Mouse (Mus musculus): ENCODE measurements around the gene Ralgps2.
A peak's percentile ranks its signal among the peaks of the same experiment; 100 is the strongest.

Gene Ralgps2

GRCm38 (mm10) chr1:156939251-156940141, at the start of gene Ralgps2:
TSS of gene Ralgps2 (minus strand) at chr1:156939626.
- peak; percentile 91 for DNase-seq (ENCODE audit: low read depth, low spot score)

GRCm38 (mm10) chr1:156987576-156987975, 48.1 kb upstream of the Ralgps2 start:
- no peak for DNase-seq (ENCODE audit: low read depth, low spot score)

- DNase-seq (ENCODE audit: low read depth, low spot score) = no peak
These were observed 47.4 kb upstream of the Ralgps2 start for GRCm38 (mm10) chr1:156986641-156987345.

GRCm38 (mm10) chr1:156985657-156986640, 46.5 kb upstream of the Ralgps2 start:
- peak; percentile 79 for DNase-seq (ENCODE audit: low read depth, low spot score)

DNA sequence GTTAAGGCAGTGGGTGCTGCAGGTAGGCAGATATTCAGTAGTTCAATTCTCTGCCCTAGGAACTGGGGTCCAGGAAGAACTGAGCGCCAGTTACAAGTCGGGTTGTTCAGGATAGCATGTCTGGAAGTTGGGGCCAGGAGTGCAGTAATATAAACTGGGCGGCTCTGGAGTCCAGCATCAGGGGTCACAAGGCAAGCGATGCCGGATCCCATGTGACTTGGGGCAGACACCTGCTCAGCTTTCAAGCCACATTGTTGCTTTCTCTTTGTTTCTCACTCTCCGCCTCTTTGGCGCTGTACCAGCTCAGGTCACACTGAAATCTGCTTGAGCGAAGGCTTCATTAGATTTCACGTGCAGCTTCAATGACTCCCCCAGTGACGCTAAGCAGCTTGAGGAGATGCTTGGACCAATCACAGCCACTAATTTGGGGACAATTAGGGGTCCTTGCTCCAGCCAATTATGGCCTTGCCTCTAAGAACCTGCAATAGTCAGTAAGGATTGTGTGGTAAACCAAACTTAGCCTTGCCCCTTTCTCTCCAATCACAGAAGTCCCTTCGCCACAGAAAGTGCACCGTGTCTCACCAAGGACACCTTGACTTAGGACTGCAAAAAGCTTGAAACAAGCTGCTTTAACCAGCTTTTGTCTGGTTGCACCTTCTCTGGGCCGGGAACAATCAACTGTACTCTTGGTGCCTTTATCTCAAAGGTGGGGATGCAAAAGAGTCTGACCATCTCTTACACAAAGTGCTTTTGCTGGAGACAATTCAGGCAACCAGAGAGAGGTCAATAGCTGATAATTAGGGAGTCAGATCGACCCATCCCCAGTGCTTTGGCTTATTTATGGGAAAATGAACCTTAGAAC, 43.8 kb upstream of the Ralgps2 start:
- no peak for DNase-seq (ENCODE audit: low read depth, low spot score)

DNA sequence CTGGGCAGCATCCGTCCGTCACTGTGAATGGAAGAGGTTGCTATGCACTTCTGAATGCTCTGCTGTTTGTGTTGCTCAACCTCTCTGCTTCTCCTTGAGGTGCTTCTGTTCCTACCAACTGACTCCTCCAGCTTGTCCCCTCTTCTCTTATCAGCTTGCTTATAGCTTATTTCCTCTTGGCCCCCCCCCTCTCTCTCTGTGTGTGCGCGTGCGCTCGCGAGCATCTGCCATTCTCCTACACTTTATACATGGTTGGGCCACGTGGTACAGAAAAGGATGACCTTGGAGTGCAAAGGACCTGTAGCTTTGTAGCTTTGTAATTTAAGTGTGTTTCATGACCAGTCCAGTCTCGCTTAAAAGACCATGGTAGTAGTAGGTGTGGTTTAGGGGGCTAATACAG, 42.5 kb upstream of the Ralgps2 start:
- no peak for DNase-seq (ENCODE audit: low read depth, low spot score)

GRCm38 (mm10) chr1:156979722-156980121, 40.3 kb upstream of the Ralgps2 start:
- DNase-seq (ENCODE audit: low read depth, low spot score) = no peak

DNA sequence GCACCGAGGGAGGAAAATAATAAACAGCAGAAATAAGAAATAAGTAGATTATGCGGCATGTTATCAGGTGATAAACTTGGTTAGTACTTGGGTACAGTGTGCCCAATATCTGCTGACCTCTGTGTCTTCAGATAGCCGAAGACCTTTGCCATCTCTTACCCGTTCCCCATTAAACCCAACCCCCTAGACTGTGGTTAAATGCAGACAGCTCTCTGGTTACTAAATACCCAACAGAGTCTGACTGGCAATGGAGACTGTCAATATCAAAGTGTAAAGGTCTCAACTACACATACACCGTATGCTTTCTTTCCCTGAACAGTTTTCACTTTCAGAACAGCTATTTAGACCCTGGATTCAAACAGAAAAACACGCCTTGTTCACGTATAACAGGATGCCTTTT, 39.2 kb upstream of the Ralgps2 start:
- no peak for DNase-seq (ENCODE audit: low read depth, low spot score)

DNA sequence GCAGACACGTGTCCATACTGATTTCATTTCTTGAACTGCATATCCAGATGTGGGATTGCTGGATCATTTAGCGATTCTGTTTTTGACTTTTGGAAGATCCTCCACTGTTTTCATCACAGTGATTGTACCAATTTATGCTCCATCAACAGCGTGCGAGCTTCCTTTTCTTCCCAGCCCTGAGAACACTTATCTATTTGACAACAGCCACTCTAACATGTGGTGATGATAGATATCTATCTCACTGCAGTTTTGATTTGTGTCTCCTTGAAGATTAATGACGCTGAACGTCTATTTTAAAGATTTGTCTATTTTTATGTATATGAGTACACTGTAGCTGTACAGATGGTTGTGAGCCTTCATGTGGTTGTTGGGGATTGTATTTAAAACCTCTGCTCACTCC, 34.4 kb upstream of the Ralgps2 start:
- DNase-seq (ENCODE audit: low read depth, low spot score) = no peak

DNA sequence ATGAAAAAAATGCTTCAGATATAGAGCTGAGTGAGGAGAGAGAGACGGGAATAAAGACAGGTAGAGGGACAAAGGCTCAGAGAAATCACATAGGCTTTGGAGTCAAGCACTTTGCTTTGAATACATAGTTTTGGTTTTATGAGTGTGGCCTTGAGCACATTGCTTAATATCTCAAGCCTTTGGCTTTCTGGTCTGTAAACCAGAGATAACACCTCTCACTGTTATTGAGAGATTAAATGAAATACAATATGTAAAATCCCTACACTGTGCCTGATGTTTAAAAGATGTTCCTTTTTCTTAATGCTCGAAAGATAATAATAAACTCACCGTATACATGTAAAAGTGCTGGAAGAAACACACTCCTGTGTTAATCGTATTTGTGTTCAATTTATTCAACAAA, 33.0 kb upstream of the Ralgps2 start:
- DNase-seq (ENCODE audit: low read depth, low spot score) = no peak

DNA sequence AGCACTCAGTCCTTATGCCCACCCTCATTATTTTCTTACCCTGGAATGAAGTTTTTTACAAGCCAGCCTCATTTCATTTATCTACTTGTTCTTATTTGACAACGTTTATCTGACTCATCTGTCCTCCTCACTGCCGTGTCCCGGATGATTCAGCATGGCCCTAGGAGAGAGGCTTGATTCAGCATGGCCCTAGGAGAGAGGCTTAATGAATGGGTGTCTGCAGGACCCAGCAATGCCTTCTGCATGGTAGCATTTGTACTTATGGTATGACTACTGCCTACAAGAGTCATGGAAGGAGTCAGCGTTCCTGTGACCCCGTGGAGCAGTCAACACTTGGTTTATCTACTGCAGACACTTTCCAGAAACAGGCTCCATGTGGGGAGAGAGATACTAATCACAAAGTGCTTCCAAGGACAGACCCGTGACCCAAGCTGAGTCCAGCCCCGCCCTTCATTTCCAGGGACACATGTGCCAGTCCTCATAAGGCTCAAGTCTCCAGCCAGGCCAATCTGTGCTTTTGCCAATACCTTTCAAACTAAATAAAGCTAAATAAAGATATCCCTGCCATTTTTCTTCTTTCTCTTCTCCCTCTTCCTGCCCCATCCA, 31.9 kb upstream of the Ralgps2 start:
- no peak for DNase-seq (ENCODE audit: low read depth, low spot score)

DNA sequence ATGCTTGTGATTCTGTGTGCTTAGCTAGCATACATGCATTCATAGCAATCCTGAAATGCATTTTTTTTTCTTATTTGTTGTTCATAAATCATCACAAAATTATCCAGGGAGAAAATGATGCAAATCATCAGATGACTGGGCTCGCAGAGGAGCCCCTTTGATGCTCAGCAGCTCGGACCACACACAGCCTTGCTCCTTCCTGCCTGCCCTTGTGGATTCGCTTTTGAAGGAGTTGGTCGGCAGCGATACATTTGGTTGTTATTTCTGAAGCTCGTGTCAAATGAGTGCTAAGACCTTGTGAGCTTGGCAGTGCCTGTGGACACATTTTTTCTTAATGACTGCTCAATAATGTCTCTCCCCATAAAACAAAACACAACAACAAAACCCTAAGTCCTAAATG, 31.2 kb upstream of the Ralgps2 start:
- DNase-seq (ENCODE audit: low read depth, low spot score) = no peak

DNA sequence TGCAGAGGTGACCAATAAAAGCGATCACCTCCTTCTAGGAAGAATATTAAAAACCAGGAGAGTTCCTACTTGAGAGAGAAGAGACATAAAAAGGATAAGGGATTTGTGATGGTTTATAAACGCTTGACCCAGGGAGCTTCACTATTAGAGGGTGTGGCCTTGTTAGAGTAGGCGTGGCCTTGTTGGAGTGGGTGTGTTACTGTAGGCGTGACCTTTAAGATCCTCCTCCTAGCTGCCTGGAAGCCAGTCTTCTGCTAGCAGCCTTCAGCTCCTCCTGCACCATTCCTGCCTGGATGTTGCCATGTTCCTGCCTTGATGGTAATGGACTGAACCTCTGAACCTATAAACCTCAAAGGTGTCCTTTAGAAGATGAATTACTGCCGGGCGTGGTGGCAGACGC, 28.7 kb upstream of the Ralgps2 start:
- DNase-seq (ENCODE audit: low read depth, low spot score) = no peak

DNA sequence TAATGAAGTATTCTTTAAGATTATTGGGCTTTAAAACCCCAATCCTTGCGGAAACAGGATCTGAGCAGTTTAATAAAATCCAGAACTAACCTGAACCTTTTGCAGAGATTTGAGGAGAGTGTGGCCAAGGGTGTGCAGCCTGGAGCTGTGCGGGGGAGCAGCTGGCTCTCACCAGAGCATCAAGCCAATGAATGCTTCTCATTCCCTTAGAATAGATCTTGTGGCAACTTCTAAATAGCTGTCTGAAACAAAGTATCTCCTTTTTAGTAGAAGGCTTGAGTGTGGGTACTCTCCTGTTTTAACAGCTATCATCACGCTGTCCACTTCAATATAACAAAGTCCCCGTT, 25.1 kb upstream of the Ralgps2 start:
- DNase-seq (ENCODE audit: low read depth, low spot score) = no peak

- no peak for DNase-seq (ENCODE audit: low read depth, low spot score)
These were observed 24.6 kb upstream of the Ralgps2 start for GRCm38 (mm10) chr1:156963871-156964585.

DNA sequence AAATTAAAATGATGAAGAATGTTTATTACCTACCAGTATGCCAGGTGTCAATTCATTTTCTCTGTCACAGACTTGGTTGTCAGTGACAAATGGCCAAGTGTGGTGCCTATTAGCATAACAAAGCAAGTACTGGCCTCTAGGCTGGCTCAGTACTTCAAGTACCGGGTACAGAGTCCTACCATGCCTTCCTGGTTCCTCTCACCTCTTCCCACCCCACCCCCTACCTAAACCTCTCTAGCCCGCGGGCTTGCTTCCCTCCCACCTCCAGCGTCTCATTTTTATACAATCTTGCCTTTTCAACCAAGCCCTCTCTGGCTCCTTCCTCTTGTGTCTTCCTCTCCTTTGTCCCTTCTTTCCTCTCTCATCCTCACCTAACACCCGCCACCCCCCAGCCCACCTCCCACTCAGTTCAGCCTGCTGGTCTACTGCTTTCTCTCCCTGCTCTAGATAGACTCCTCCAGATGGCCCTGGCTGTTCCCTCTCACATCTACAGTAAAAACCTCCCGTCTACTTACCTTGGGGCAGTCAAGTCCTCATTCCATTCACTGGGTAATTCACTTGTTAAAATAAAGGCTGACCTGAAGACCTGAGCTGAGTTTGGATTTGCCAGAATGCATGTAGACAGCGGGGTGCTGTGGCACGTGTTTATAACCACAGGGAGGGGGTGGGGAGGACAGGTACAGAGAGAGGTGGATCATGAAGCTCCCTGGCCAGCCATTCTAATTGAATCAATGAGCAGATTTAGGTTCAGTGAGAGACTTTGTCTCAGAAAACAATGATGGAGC, 22.2 kb upstream of the Ralgps2 start:
- DNase-seq (ENCODE audit: low read depth, low spot score) = no peak

GRCm38 (mm10) chr1:156959004-156959403, 19.6 kb upstream of the Ralgps2 start:
- DNase-seq (ENCODE audit: low read depth, low spot score) = no peak

DNA sequence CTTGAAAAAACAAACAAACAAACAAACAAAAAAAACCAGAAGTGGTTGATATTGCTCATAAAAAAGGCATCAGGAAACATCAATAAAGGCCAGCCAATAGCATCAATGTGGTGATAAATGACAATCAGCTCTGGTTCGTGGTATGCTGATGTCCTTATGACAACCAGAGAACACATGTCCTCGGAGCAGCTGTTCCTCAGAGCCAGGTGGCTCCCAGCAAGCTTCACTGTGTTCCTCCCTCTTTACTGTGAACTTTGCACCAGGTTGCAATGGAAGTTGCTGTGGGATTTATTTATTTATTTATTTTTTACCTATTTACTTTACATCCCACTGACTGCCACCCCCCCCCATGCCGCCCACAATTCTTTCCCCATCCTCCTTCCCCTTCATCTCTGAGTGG, 17.9 kb upstream of the Ralgps2 start:
- no peak for DNase-seq (ENCODE audit: low read depth, low spot score)

Data from A20 (cell line).